Comparison of ENCODE assay signal across 8 mouse cellular contexts in the genomic region with DNA sequence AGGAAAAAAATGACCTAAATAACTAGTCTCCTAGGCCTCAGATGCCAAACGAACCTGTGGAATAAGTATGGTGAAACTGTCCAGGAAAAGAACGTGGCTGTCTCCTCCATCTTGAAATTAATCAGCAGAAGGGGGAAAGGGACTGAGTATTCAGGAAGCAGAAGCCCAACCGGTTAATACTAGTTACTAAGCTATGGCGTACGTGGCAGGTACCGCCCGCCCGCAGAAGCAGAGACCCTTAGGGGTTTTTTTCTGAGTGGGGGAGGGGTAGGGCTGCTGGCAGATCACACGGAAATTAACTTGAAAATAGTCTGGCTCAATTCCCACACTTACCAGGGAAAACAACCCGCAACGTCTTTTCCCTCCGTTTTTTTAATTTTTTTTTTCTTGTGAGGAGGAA. TPM values are rescaled to one million over a fixed set of nuclear protein-coding genes. Genes with fewer than 3 reads are reported as not detected.
A peak's percentile ranks its signal among the peaks of the same experiment; 100 is the strongest.
DNase-seq lines count a peak whose midpoint lies in the region; ATAC-seq lines count a peak whose summit lies in the region.

No protein-coding gene starts in this region.

- H3K9ac ChIP-seq in heart, embryonic 16.5 days (ENCODE audit: low read length), result peak overlapping the region; percentile 90
- H3K9ac ChIP-seq in midbrain, embryonic 11.5 days (ENCODE audit: low read length), result peak overlapping the region; percentile 70

- peak overlapping the region; percentile 62 for H3K4me2 ChIP-seq in heart, embryonic 16.5 days (ENCODE audit: low read depth, low read length)
- H3K4me2 ChIP-seq in midbrain, embryonic 11.5 days, result peak overlapping the region; percentile 42

- no peak for ATAC-seq in heart, embryonic 16.5 days (replicated peaks; ENCODE audit: extremely low read depth, insufficient read depth, low FRiP score)
- no peak; the same call in 1 of the 2 replicates for ATAC-seq in midbrain, embryonic 11.5 days (ENCODE audit: low FRiP score)

- H3K27me3 ChIP-seq in heart, embryonic 16.5 days (ENCODE audit: control insufficient read depth, insufficient read depth, low read length), result peaks cover 3% of the 10 kb centered on the region; the same call in 1 of the 2 replicates
- H3K27me3 ChIP-seq in midbrain, embryonic 11.5 days (ENCODE audit: control insufficient read depth, insufficient read depth, low read length), result peaks cover 6% of the 10 kb centered on the region; the same call in 1 of the 2 replicates

- H3K27ac ChIP-seq in heart, embryonic 16.5 days (ENCODE audit: low read length), result peak overlapping the region; percentile 93
- H3K27ac ChIP-seq in midbrain, embryonic 11.5 days (ENCODE audit: low read depth, low read length), result no peak overlapping the region

- 16% methylated on average over 12 of the region's 12 CpGs for WGBS in heart, embryonic 16.5 days
- 22% methylated on average over 12 of the region's 12 CpGs for WGBS in midbrain, embryonic 11.5 days

- peak overlapping the region; percentile 82 for H3K4me3 ChIP-seq in heart, embryonic 16.5 days (ENCODE audit: low read length)
- peak overlapping the region; percentile 60 for H3K4me3 ChIP-seq in midbrain, embryonic 11.5 days (ENCODE audit: low read depth, low read length)

- H3K36me3 ChIP-seq in heart, embryonic 16.5 days (ENCODE audit: control insufficient read depth, insufficient read depth), result peaks cover 6% of the 10 kb centered on the region; the same call in 1 of the 2 replicates
- no peaks in the 10 kb centered on the region for H3K36me3 ChIP-seq in midbrain, embryonic 11.5 days (ENCODE audit: control insufficient read depth, insufficient read depth, low read length)

- peaks cover 7% of the 10 kb centered on the region; the same call in 1 of the 2 replicates for H3K9me3 ChIP-seq in heart, embryonic 16.5 days (replicated peaks; ENCODE audit: control insufficient read depth, low read length)
- no peaks in the 10 kb centered on the region for H3K9me3 ChIP-seq in midbrain, embryonic 11.5 days (ENCODE audit: control insufficient read depth, low read length)

- DNase-seq in 3134 (ENCODE audit: extremely low read depth, insufficient read length, low spot score), result peak; percentile 13
- DNase-seq in CD8-positive naive resting alpha-beta T cell, adult 2 months (ENCODE audit: low read depth in 2 of 2, low spot score in 2 of 2), result peak; percentile 2 to 14
- peak; percentile 44 for DNase-seq in embryo, embryonic 10 days (ENCODE audit: low spot score)
- DNase-seq in kidney, postnatal 25 days, result peak; percentile 36 to 56
- DNase-seq in midbrain, embryonic 11.5 days (ENCODE audit: low spot score, missing footprints), result peak; percentile 89
- DNase-seq in thymus, postnatal 36 days, result peak; percentile 7 to 18
- no peak for DNase-seq in right cerebral cortex, postnatal 36 days (ENCODE audit: low spot score in 2 of 2)

- H3K4me1 ChIP-seq in heart, embryonic 16.5 days (ENCODE audit: control insufficient read depth, insufficient read depth, low read length), result no peaks in the 10 kb centered on the region
- no peaks in the 10 kb centered on the region for H3K4me1 ChIP-seq in midbrain, embryonic 11.5 days (ENCODE audit: control insufficient read depth, insufficient read depth, low read length)

RNA-seq across cellular contexts. Expression of a gene that starts 1.0 kb away (rescaled TPM):
- polyA plus RNA-seq in heart, embryonic 16.5 days (2015; fragmentation: Nextera tagmentation; extraction: Ambion mirVana), result 18.6 and 22.8 TPM in 2 replicates
- polyA plus RNA-seq in midbrain, embryonic 11.5 days (2014; fragmentation: Nextera tagmentation; extraction: Ambion mirVana), result 37.7 and 43.1 TPM in 2 replicates

Comparison
In these comparisons a context has a peak if more than half of its experiments do, and no peak if none do; other contexts are left out.
1. DNase-seq: peak in 3134 (single experiment), CD8-positive naive resting alpha-beta T cell, adult 2 months (2 of 2), embryo, embryonic 10 days (single experiment), kidney, postnatal 25 days (2 of 2), midbrain, embryonic 11.5 days (single experiment) and thymus, postnatal 36 days (2 of 2); none in right cerebral cortex, postnatal 36 days (0 of 2).